Mouse (Mus musculus): Measurements from ENCODE around the gene Runx3.

GRCm38 (mm10) chr4:135090613-135091012 lies 29.8 kb upstream of the Runx3 start:
- TF ChIP-seq CTCF (IDR thresholded peaks at IDR 0.05; ENCODE audit: low read depth), result no peak
- TF ChIP-seq EP300 (optimal IDR thresholded peaks at IDR 0.05), result no peak

Measured in stomach, postnatal 0 days (tissue).